Mouse (Mus musculus) liver, adult 2 months (tissue): ENCODE results near the gene Galr2. TPM values are rescaled to one million over a fixed set of nuclear protein-coding genes. Genes with fewer than 3 reads are reported as not detected.
"Not testable (repeated sequence)": the region's sequence is repeated elsewhere in the genome, so short reads cannot be mapped to it uniquely, and the experiment has no call there.

ENCODE experiments used
- DNase-seq: peaks from one replicate; pipeline ENCODE4 v3.0.0-alpha.2; 2011; ENCODE audit warnings: low read depth, low spot score; ENCODE audit errors: extremely low read depth
- H3K27ac ChIP-seq: fragments of 200-500 bp; replicated peaks from 2 replicates; pipeline ENCODE4 v1.5.1; 2012; ENCODE audit warnings: low read depth, mild to moderate bottlenecking, control low read depth, inconsistent platforms, low read length; ENCODE audit not compliant: insufficient read depth
- H3K27me3 ChIP-seq: fragments of 200-500 bp; 2 replicates; pipeline ENCODE4 v1.6.1; 2012; ENCODE audit warnings: mild to moderate bottlenecking, moderate library complexity, low read length, inconsistent platforms; ENCODE audit not compliant: control insufficient read depth, insufficient read depth
- H3K36me3 ChIP-seq: fragments of 200-500 bp; 2 replicates; pipeline ENCODE4 v1.6.1; 2012; ENCODE audit warnings: low read length, inconsistent platforms; ENCODE audit not compliant: control insufficient read depth, insufficient read depth
- H3K4me1 ChIP-seq: fragments of 200-500 bp; 2 replicates; pipeline ENCODE4 v1.6.1; 2011; ENCODE audit warnings: low read length; ENCODE audit not compliant: control insufficient read depth, insufficient read depth
- H3K4me3 ChIP-seq: fragments of 200-500 bp; 2 replicates; pipeline ENCODE4 v1.5.1; 2011; ENCODE audit warnings: low read depth, mild to moderate bottlenecking, control low read depth, low read length, moderate library complexity; ENCODE audit not compliant: insufficient read depth
- H3K79me2 ChIP-seq: fragments of 200-500 bp; 2 replicates; pipeline ENCODE4 v1.6.1; 2012; ENCODE audit warnings: inconsistent platforms, mild to moderate bottlenecking, low read length, moderate library complexity; ENCODE audit not compliant: control insufficient read depth, insufficient read depth
- H3K9ac ChIP-seq: fragments of 200-500 bp; 2 replicates; pipeline ENCODE4 v1.6.1; 2012; ENCODE audit warnings: low read depth, mild to moderate bottlenecking, control low read depth, inconsistent platforms, low read length
- CTCF ChIP-seq: fragments of 200-500 bp; IDR thresholded peaks from 2 replicates; pipeline ENCODE4 v1.5.1; 2011; ENCODE audit warnings: low read depth, low read length, control low read depth
- POLR2A ChIP-seq: fragments of 200-500 bp; IDR thresholded peaks from 2 replicates; pipeline ENCODE4 v1.6.1; 2011; ENCODE audit warnings: low read length, control low read depth; ENCODE audit not compliant: insufficient read depth; ENCODE audit errors: extremely low read depth
- WGBS: fragments of 180-500 bp; shearing (Covaris S2); methylation state at CpG from one replicate; pipeline ENCODE4 v1.1.7; 2018; 5-methylcytosine and 5-hydroxymethylcytosine counted together
- polyA plus RNA-seq: library from polyadenylated mRNA; depleted of rRNA; stranded (reverse); fragments of >200 nt; gene quantifications from 2 replicates; pipeline ENCODE4 v1.2.3, GENCODE M21; 2012
- total RNA-seq: library from RNA; depleted of rRNA; stranded (reverse); fragments of >200 nt; gene quantifications from 2 replicates; pipeline ENCODE4 v1.2.3, GENCODE M21; 2014

Galr2 gene
- total and polyA plus RNA-seq, 2 experiments, result not detected

GRCm38 (mm10) chr11:116272589-116273468 is 7.9 kb upstream of the Galr2 start:
- TF ChIP-seq CTCF (no peak), POLR2A (no peak)
- peaks cover 16% of the 10 kb centered on the region; the same call in 1 of the 2 replicates for H3K79me2 ChIP-seq
- peak overlapping the region; percentile 83; the same call in 1 of the 2 replicates for H3K4me3 ChIP-seq
- H3K27ac ChIP-seq, result no peak overlapping the region
- peak overlapping the region; percentile 10; the same call in 1 of the 2 replicates for H3K9ac ChIP-seq
- H3K27me3 ChIP-seq, result no peaks in the 10 kb centered on the region
- 32% methylated on average over 12 of the region's 12 CpGs for WGBS
- peak; percentile 34 for DNase-seq
- H3K4me1 ChIP-seq, result peaks cover 7% of the 10 kb centered on the region; the same call in 1 of the 2 replicates
- H3K36me3 ChIP-seq, result peaks cover 13% of the 10 kb centered on the region

GRCm38 (mm10) chr11:116273469-116274044 is 7.2 kb upstream of the Galr2 start:
- no peaks in the 10 kb centered on the region for H3K27me3 ChIP-seq
- H3K36me3 ChIP-seq, result peaks cover 6% of the 10 kb centered on the region
- peaks cover 7% of the 10 kb centered on the region; the same call in 1 of the 2 replicates for H3K4me1 ChIP-seq
- peaks cover 16% of the 10 kb centered on the region; the same call in 1 of the 2 replicates for H3K79me2 ChIP-seq
- H3K4me3 ChIP-seq, result peak overlapping the region; percentile 83
- no peak for DNase-seq
- no peak overlapping the region; the same call in 1 of the 2 replicates for H3K27ac ChIP-seq
- H3K9ac ChIP-seq, result peak overlapping the region; percentile 80
- TF ChIP-seq POLR2A, result no peak
- TF ChIP-seq CTCF, result no peak
- under 1% methylated on average over 39 of the region's 39 CpGs for WGBS

GRCm38 (mm10) chr11:116274045-116274666 is 6.6 kb upstream of the Galr2 start, which contains the start of gene Srp68:
Gene Srp68 (minus strand): TSS chr11:116274217.
- peaks cover 6% of the 10 kb centered on the region for H3K36me3 ChIP-seq
- H3K27ac ChIP-seq, result peak within 1 kb of the TSS; percentile 45
- peaks cover 16% of the 10 kb centered on the region; the same call in 1 of the 2 replicates for H3K79me2 ChIP-seq
- WGBS, result under 1% methylated on average over 32 of the region's 32 CpGs
- peak within 1 kb of the TSS; percentile 83 for H3K4me3 ChIP-seq
- H3K4me1 ChIP-seq, result peaks cover 7% of the 10 kb centered on the region; the same call in 1 of the 2 replicates
- peak; percentile 84; the same call in 1 of the 2 replicates for TF ChIP-seq POLR2A
- no peak for TF ChIP-seq CTCF
- H3K27me3 ChIP-seq, result no peaks in the 10 kb centered on the region
- H3K9ac ChIP-seq, result peak within 1 kb of the TSS; percentile 80
- DNase-seq, result peak; percentile 85

GRCm38 (mm10) chr11:116277184-116277583 is 3.6 kb upstream of the Galr2 start:
- not testable (repeated sequence) for H3K27me3 ChIP-seq, DNase-seq, H3K9ac ChIP-seq, H3K36me3 ChIP-seq, H3K79me2 ChIP-seq, H3K27ac ChIP-seq, H3K4me1 ChIP-seq, H3K4me3 ChIP-seq
- WGBS, result 86% methylated on average over 1 of the region's 1 CpGs

- H3K27me3 ChIP-seq, result peaks cover 13% of the 10 kb centered on the region
- H3K4me3 ChIP-seq, result no peak overlapping the region
- H3K4me1 ChIP-seq, result no peaks in the 10 kb centered on the region
- no peak for DNase-seq
- no peaks in the 10 kb centered on the region for H3K36me3 ChIP-seq
- H3K9ac ChIP-seq, result no peak overlapping the region
- WGBS, result 4% methylated on average over 18 of the region's 18 CpGs
- no peak for TF ChIP-seq POLR2A
- TF ChIP-seq CTCF, result no peak
- no peak overlapping the region for H3K27ac ChIP-seq
- H3K79me2 ChIP-seq, result no peaks in the 10 kb centered on the region
Observed at GRCm38 (mm10) chr11:116281671-116282070, 932 bp downstream of the Galr2 start.
